Mouse (Mus musculus) inflammation-experienced regulatory T-cells, adult 6 months (primary cell): ENCODE measurements around the gene Ssxb1. TPM values are rescaled to one million over a fixed set of nuclear protein-coding genes. Genes with fewer than 3 reads are reported as not detected.
"Not testable (repeated sequence)": the region's sequence is repeated elsewhere in the genome, so short reads cannot be mapped to it uniquely, and the experiment has no call there.

Experiments
- ATAC-seq: one replicate; pipeline ENCODE4 v1.8.0; 2017
- polyA plus RNA-seq, 3 experiments: library from polyadenylated mRNA; unstranded; fragments of 100-300 nt; shearing (Covaris generic); gene quantifications; one replicate each; pipeline ENCODE4 v1.2.1; 2017

Gene Ssxb1
- not detected for polyA plus RNA-seq

DNA sequence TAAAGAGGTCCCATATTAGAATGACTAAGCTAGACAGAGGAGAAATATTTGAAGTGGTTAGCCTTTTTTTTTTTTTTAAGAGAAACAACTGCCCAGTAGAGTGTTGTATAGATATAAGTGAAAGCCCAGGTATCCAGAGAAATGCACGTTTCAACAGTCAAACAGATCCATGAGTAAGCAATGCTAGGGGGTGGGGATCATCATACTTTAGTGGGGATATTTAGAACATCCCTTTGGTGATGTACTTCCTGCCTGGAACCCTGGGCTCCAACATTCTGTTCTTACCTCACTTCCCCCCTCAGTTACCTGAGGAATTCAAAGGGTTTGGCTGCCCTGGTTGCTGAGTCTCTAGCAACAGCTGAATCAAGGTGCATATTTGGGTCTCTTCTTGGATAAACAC, at the start of gene Ssxb1:
TSS of gene Ssxb1 (plus strand) at position 301 of the 400 bp plus-strand sequence.
- ATAC-seq = not testable (repeated sequence)

DNA sequence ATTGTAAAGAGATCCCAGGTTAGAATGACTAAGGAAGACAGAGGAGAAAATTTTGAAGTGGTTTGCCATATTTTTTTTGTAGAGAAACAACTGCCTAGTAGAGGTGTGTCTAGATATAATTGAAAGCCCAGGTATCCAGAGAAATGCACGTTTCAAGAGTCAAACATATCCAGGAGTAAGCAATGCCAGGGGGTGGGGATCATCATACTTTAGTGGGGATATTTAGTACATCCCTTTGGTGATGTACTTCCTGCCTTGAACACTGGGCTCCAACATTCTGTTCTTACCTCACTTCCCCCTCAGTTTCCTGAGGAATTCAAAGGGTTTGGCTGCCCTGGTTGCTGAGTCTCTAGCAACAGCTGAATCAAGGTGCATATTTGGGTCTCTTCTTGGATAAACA, 46.4 kb upstream of the Ssxb1 start, which contains the start of gene Ssxb9:
TSS of gene Ssxb9 (plus strand) at position 301 of the 400 bp plus-strand sequence.
- not testable (repeated sequence) for ATAC-seq

DNA sequence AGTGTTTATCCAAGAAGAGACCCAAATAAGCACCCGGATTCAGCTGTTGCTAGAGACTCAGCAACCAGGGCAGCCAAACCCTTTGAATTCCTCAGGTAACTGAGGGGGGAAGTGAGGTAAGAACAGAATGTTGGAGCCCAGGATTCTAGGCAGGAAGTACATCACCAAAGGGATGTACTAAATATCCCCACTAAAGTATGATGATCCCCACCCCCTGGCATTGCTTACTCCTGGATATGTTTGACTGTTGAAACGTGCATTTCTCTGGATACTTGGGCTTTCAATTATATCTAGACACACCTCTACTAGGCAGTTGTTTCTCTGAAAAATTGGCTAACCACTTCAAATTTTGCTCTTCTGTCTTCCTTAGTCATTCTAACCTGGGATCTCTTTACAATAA, 48.5 kb downstream of the Ssxb1 start, which contains the start of gene Ssxb2:
TSS of gene Ssxb2 (minus strand) at position 101 of the 400 bp plus-strand sequence.
- ATAC-seq = not testable (repeated sequence)

Other genes with a start within 250 kb of the Ssxb1 start
- gene Tbc1d25, start 237.1 kb upstream of the Ssxb1 start, polyA plus RNA-seq = 1 to 10 TPM; 2.5 to 4.1 (median 3.7) TPM
- gene Ebp, start 219.8 kb upstream of the Ssxb1 start, polyA plus RNA-seq = 100 to 1,000 TPM; 128 to 201 (median 145) TPM
- under 1 TPM in 2 of 3 experiments, not detected in 1; 0.36 to 0.69 TPM for gene Porcn, start 206.8 kb upstream of the Ssxb1 start, polyA plus RNA-seq
- gene Ftsj1, start 160.9 kb upstream of the Ssxb1 start, polyA plus RNA-seq = 10 to 100 TPM; 17.6 to 24.1 (median 18.7) TPM
- gene Slc38a5, start 142.2 kb upstream of the Ssxb1 start, polyA plus RNA-seq = not detected
- gene Ssxb10, start 85.9 kb upstream of the Ssxb1 start, polyA plus RNA-seq = not detected
- gene Ssxb9, start 46.3 kb upstream of the Ssxb1 start, polyA plus RNA-seq = not detected
- gene Ssxb2, start 48.4 kb downstream of the Ssxb1 start, polyA plus RNA-seq = not detected
- gene Gm14459, start 111.6 kb downstream of the Ssxb1 start, polyA plus RNA-seq = not detected
- not detected for gene Ssxb6, start 134.9 kb downstream of the Ssxb1 start, polyA plus RNA-seq
- not detected for gene Ssxb3, start 178.5 kb downstream of the Ssxb1 start, polyA plus RNA-seq